Mouse (Mus musculus): ENCODE results near the gene 1700029J07Rik.

Gene 1700029J07Rik

GRCm38 (mm10) chr8:45975126-45975836 lies at the start of gene 1700029J07Rik, which contains the start of gene Ufsp2:
1700029J07Rik (minus strand) TSS chr8:45975252.
Ufsp2 (plus strand) TSS chr8:45975528.
- DNase-seq = peak; percentile 99

GRCm38 (mm10) chr8:46024392-46024791 lies 49.3 kb upstream of the 1700029J07Rik start:
- peak in 1 of 2 experiments; percentile 27 for DNase-seq

- no peak for DNase-seq
Observed at GRCm38 (mm10) chr8:46022758-46023157, 47.7 kb upstream of the 1700029J07Rik start.

GRCm38 (mm10) chr8:46022203-46022602 lies 47.2 kb upstream of the 1700029J07Rik start:
- DNase-seq = no peak

GRCm38 (mm10) chr8:46010746-46011680 lies 36.0 kb upstream of the 1700029J07Rik start:
- DNase-seq = peak; percentile 44 to 59

GRCm38 (mm10) chr8:46010306-46010705 lies 35.3 kb upstream of the 1700029J07Rik start:
- DNase-seq = peak; percentile 22 to 52

- no peak for DNase-seq
Observed at GRCm38 (mm10) chr8:46007050-46007672, 32.1 kb upstream of the 1700029J07Rik start.

- DNase-seq = no peak
Observed at GRCm38 (mm10) chr8:46005596-46005995, 30.5 kb upstream of the 1700029J07Rik start, which contains the start of gene Ankrd37. Ankrd37 (minus strand) TSS chr8:46005707.

- DNase-seq = peak; percentile 99
Observed at GRCm38 (mm10) chr8:45999784-46000705, 25.0 kb upstream of the 1700029J07Rik start.

GRCm38 (mm10) chr8:45999138-45999783 lies 24.2 kb upstream of the 1700029J07Rik start, which contains the start of gene Lrp2bp:
Lrp2bp (plus strand) TSS chr8:45999303.
- peak; percentile 44 to 62 for DNase-seq

GRCm38 (mm10) chr8:45998228-45998627 lies 23.2 kb upstream of the 1700029J07Rik start:
- DNase-seq = peak in 1 of 2 experiments; percentile 19

GRCm38 (mm10) chr8:45995576-45995975 lies 20.5 kb upstream of the 1700029J07Rik start:
- DNase-seq = no peak

GRCm38 (mm10) chr8:45994111-45994510 lies 19.1 kb upstream of the 1700029J07Rik start:
- peak in 1 of 2 experiments; percentile 27 for DNase-seq

GRCm38 (mm10) chr8:45990631-45991310 lies 15.7 kb upstream of the 1700029J07Rik start:
- no peak for DNase-seq

GRCm38 (mm10) chr8:45988189-45988588 lies 13.1 kb upstream of the 1700029J07Rik start:
- DNase-seq = no peak

- no peak for DNase-seq
Observed at GRCm38 (mm10) chr8:45986665-45987064, 11.6 kb upstream of the 1700029J07Rik start.

GRCm38 (mm10) chr8:45975837-45976468 lies 901 bp upstream of the 1700029J07Rik start:
- no peak for DNase-seq

GRCm38 (mm10) chr8:45973988-45974505 lies 1.0 kb downstream of the 1700029J07Rik start:
- DNase-seq = no peak

GRCm38 (mm10) chr8:45970894-45971293 lies 4.2 kb downstream of the 1700029J07Rik start:
- peak in 1 of 2 experiments; percentile 8 for DNase-seq

- no peak for DNase-seq
Observed at GRCm38 (mm10) chr8:45950622-45951021, 24.4 kb downstream of the 1700029J07Rik start.
